Mouse (Mus musculus) B cell, adult 62 days (primary cell): Measurements from ENCODE around the gene Jarid2. TPM values are rescaled to one million over a fixed set of nuclear protein-coding genes. Genes with fewer than 3 reads are reported as not detected.

Source experiments
- total RNA-seq: library from RNA; stranded (reverse); gene quantifications from 4 replicates; pipeline ENCODE4 v1.2.4, GENCODE M21; 2023

Gene Jarid2
- total RNA-seq: 143 to 180 TPM (median 167 TPM) in 4 replicates

GRCm38 (mm10) chr13:44729424-44729971, at the start of gene Jarid2:
Jarid2 (plus strand) TSS chr13:44729474.

